Mouse (Mus musculus): ENCODE measurements around the gene Pard3b. TPM values are rescaled to one million over a fixed set of nuclear protein-coding genes. Genes with fewer than 3 reads are reported as not detected.

Pard3b gene
- polyA plus RNA-seq, 2 experiments: 0.44 to 1.4 TPM

DNA sequence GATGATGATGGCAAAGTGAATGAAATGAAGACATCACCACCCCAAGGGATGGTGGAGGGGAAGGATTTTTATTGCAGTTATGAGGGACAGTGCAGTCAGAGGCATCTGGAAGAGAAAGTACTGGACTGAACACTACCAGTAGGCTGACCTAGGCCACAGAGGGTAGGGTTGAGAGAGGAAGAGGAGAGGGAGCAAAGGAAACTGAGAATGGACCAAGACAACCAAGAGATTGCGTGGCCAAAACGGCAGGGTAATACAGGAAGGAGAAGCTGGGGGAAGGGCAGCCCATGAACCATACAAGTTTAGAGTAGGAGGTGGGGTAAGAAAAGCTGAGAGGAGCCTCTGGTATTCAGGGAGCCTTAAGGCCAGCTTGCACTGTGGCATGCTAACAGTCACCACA is 1040.8 kb downstream of the Pard3b start:
- Histone ChIP-seq H3K4me1 (replicated peaks; ENCODE audit: control insufficient read depth in 2 of 2, insufficient read depth in 2 of 2, low read length in 1 of 2) (peaks cover 0 to 6% of the 10 kb centered on the region in 2 experiments; a peak in 1 of 4 replicates), H3K27me3 (ENCODE audit: control insufficient read depth, insufficient read depth, low read length) (no peaks in the 10 kb centered on the region), H3K4me2 (ENCODE audit: low read depth) (no peak overlapping the region), H3K4me3 (ENCODE audit: insufficient read depth in 1 of 2, low read depth in 2 of 2, low read length in 2 of 2) (no peak overlapping the region), H3K9me3 (ENCODE audit: control insufficient read depth, low read length) (no peaks in the 10 kb centered on the region), H3K36me3 (replicated peaks; ENCODE audit: control insufficient read depth, insufficient read depth, low read depth) (no peaks in the 10 kb centered on the region), H3K27ac (no peak overlapping the region), H3K9ac (replicated peaks) (no peak overlapping the region)
- no peak for DNase-seq (ENCODE audit: low read depth in 3 of 3, low spot score in 3 of 3)
- WGBS (ENCODE audit: insufficient replicate concordance): 41% methylated on average over 2 of the region's 2 CpGs
- TF ChIP-seq EP300 (IDR thresholded peaks at IDR 0.05; ENCODE audit: low read depth) (no peak), CTCF (IDR thresholded peaks at IDR 0.05; ENCODE audit: low read depth) (no peak)
- ATAC-seq (ENCODE audit: insufficient read depth): no peak

DNA sequence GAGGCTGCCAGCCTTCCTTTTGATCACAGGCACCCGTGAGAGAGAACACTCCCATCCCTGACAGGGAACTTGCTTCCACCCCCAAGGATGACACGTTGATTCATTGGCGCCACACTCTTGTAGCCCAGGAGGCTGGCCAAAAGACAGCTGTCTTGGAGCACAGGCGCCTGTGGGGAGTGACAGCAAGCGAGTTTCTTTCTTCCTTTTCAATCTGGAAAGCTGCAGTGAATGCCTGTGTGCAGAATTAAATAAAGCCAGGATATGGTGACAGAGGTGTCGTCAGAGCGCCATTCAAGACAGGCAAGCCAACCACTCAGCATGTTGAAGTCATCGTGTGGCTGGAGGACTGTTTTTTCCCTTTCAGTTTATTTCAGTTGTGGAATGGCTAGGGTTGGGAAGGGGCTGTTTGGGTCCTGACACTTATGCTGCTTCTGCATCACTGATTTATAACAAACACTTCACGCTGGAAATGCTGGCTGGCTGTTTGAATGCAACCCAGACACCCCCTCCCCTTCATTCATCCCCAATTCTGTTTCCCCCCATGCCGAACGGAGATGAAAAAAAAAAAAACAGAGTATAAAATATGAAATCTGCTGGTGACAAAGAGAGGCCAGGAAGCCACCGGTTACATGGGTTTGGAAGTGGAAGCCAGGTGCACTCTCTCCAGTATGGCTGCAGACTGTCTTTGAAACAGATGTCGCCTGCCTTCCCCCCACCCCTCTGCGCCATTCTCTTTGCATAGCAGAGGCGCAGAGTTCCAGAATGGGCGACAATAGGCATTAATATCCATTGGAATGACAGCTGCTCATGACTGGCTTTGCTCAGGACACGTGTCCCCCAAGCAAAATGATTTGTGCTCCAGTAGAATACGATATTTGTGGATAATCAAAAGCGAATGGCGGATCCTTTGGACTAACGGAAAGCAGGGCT is 1044.1 kb downstream of the Pard3b start:
- H3K4me2 ChIP-seq (ENCODE audit: low read depth): no peak overlapping the region
- ATAC-seq (ENCODE audit: insufficient read depth): no peak
- no peak overlapping the region for H3K27ac ChIP-seq
- H3K36me3 ChIP-seq (replicated peaks; ENCODE audit: control insufficient read depth, insufficient read depth, low read depth): no peaks in the 10 kb centered on the region
- no peak for TF ChIP-seq EP300 (IDR thresholded peaks at IDR 0.05; ENCODE audit: low read depth)
- no peak for TF ChIP-seq CTCF (IDR thresholded peaks at IDR 0.05; ENCODE audit: low read depth)
- no peaks in the 10 kb centered on the region for H3K27me3 ChIP-seq (ENCODE audit: control insufficient read depth, insufficient read depth, low read length)
- no peak overlapping the region for H3K9ac ChIP-seq (replicated peaks)
- no peaks in the 10 kb centered on the region for H3K9me3 ChIP-seq (ENCODE audit: control insufficient read depth, low read length)
- H3K4me3 ChIP-seq (ENCODE audit: insufficient read depth in 1 of 2, low read depth in 2 of 2, low read length in 2 of 2): no peak overlapping the region
- no peak for DNase-seq (ENCODE audit: low read depth in 3 of 3, low spot score in 3 of 3)
- 62% methylated on average over 21 of the region's 21 CpGs for WGBS (ENCODE audit: insufficient replicate concordance)
- H3K4me1 ChIP-seq (replicated peaks; ENCODE audit: control insufficient read depth in 2 of 2, insufficient read depth in 2 of 2, low read length in 1 of 2): peaks cover 0 to 6% of the 10 kb centered on the region in 2 experiments; a peak in 1 of 4 replicates

DNA sequence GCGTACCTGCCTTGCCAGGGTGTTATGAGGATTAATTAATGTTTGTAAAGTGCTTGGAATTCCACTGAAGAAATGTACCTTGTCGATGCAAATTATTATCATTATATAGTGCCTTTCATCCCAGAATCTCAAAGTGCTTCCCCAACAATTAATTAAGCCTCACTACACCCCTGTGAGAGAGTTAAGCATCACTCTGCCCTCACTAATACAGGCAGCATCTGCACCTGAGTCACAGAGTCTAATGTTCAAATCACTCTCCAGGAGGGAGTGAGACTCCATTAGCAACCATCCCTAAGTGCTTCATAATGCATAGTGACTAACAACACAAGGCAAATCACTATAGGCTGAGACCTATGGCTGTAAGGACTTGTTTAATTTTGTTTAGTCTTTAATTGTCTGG is 1044.9 kb downstream of the Pard3b start:
- DNase-seq (ENCODE audit: low read depth in 3 of 3, low spot score in 3 of 3) (no peak), ATAC-seq (ENCODE audit: insufficient read depth) (no peak)
- no peak overlapping the region for H3K4me2 ChIP-seq (ENCODE audit: low read depth)
- WGBS (ENCODE audit: insufficient replicate concordance): 71% methylated on average over 2 of the region's 2 CpGs
- no peaks in the 10 kb centered on the region for H3K27me3 ChIP-seq (ENCODE audit: control insufficient read depth, insufficient read depth, low read length)
- H3K9ac ChIP-seq (replicated peaks): no peak overlapping the region
- no peak overlapping the region for H3K27ac ChIP-seq
- H3K4me3 ChIP-seq (ENCODE audit: insufficient read depth in 1 of 2, low read depth in 2 of 2, low read length in 2 of 2): no peak overlapping the region
- TF ChIP-seq CTCF (IDR thresholded peaks at IDR 0.05; ENCODE audit: low read depth) (no peak), EP300 (IDR thresholded peaks at IDR 0.05; ENCODE audit: low read depth) (no peak)
- H3K4me1 ChIP-seq (replicated peaks; ENCODE audit: control insufficient read depth in 2 of 2, insufficient read depth in 2 of 2, low read length in 1 of 2): peaks cover 0 to 4% of the 10 kb centered on the region in 2 experiments; a peak in 1 of 4 replicates
- no peaks in the 10 kb centered on the region for H3K9me3 ChIP-seq (ENCODE audit: control insufficient read depth, low read length)
- no peaks in the 10 kb centered on the region for H3K36me3 ChIP-seq (replicated peaks; ENCODE audit: control insufficient read depth, insufficient read depth, low read depth)

DNA sequence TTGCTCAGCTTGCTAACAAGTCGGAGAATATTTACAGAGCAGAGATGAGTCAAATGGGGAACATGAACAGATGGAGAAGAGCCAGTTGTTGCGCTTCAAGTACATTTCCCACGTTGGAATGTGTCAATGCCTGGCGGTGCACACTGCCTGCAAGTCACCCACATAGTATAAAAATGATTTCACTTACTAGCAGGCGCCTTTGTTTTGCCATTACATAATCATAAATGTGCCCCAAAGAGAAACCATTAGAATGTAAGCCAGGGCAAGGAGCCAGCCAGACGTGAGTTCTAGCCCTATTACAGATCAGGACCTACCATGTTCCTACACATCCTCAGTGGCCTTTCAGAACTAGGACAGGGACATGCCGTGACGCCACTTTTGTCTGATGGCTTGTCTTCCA is 1048.9 kb downstream of the Pard3b start:
- WGBS (ENCODE audit: insufficient replicate concordance): 68% methylated on average over 8 of the region's 8 CpGs
- H3K27me3 ChIP-seq (ENCODE audit: control insufficient read depth, insufficient read depth, low read length): no peaks in the 10 kb centered on the region
- H3K9me3 ChIP-seq (ENCODE audit: control insufficient read depth, low read length): no peaks in the 10 kb centered on the region
- no peaks in the 10 kb centered on the region for H3K4me1 ChIP-seq (replicated peaks; ENCODE audit: control insufficient read depth in 2 of 2, insufficient read depth in 2 of 2, low read length in 1 of 2)
- H3K36me3 ChIP-seq (replicated peaks; ENCODE audit: control insufficient read depth, insufficient read depth, low read depth): no peaks in the 10 kb centered on the region
- DNase-seq (ENCODE audit: low read depth in 3 of 3, low spot score in 3 of 3) (no peak), ATAC-seq (ENCODE audit: insufficient read depth) (no peak)
- TF ChIP-seq CTCF (IDR thresholded peaks at IDR 0.05; ENCODE audit: low read depth): no peak
- H3K27ac ChIP-seq: no peak overlapping the region
- H3K9ac ChIP-seq (replicated peaks): no peak overlapping the region
- H3K4me2 ChIP-seq (ENCODE audit: low read depth): no peak overlapping the region
- H3K4me3 ChIP-seq (ENCODE audit: insufficient read depth in 1 of 2, low read depth in 2 of 2, low read length in 2 of 2): no peak overlapping the region

DNA sequence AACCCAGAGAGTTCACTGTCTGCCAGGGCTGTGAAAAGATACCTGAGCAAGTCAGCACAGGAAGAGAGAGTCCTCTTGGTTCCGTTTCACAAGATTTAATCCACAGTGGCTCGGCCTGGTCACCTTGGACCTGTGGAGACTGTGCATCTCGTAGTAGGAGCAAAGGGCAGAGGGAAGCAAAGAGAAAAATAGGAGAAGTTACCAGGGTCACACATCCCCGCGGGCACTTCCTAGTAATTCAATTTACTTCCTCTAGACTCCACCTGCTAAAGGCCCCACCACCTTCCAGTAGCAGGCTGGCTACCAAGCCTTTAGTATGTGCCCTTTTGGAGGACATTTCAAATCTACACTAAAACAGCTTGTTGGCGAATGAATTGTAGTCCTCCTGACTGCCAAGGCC is 1052.6 kb downstream of the Pard3b start:
- ATAC-seq (ENCODE audit: insufficient read depth): no peak

More for the DNA sequence above, 1052.6 kb downstream of the Pard3b start:
- Histone ChIP-seq H3K27ac (no peak overlapping the region), H3K9me3 (ENCODE audit: control insufficient read depth, low read length) (no peaks in the 10 kb centered on the region), H3K4me2 (ENCODE audit: low read depth) (no peak overlapping the region), H3K4me1 (replicated peaks; ENCODE audit: control insufficient read depth in 2 of 2, insufficient read depth in 2 of 2, low read length in 1 of 2) (no peaks in the 10 kb centered on the region), H3K9ac (replicated peaks) (no peak overlapping the region), H3K4me3 (ENCODE audit: insufficient read depth in 1 of 2, low read depth in 2 of 2, low read length in 2 of 2) (no peak overlapping the region), H3K36me3 (replicated peaks; ENCODE audit: control insufficient read depth, insufficient read depth, low read depth) (no peaks in the 10 kb centered on the region), H3K27me3 (ENCODE audit: control insufficient read depth, insufficient read depth, low read length) (no peaks in the 10 kb centered on the region)
- DNase-seq (ENCODE audit: low read depth in 3 of 3, low spot score in 3 of 3): no peak
- WGBS (ENCODE audit: insufficient replicate concordance): 43% methylated on average over 6 of the region's 6 CpGs
- TF ChIP-seq EP300 (IDR thresholded peaks at IDR 0.05; ENCODE audit: low read depth): no peak
- TF ChIP-seq CTCF (IDR thresholded peaks at IDR 0.05; ENCODE audit: low read depth): no peak
